Mouse (Mus musculus) hindbrain, embryonic 11.5 days (tissue): ENCODE results near the gene Zic5. TPM values are rescaled to one million over a fixed set of nuclear protein-coding genes. Genes with fewer than 3 reads are reported as not detected.

Experiments
- ATAC-seq: fragments of 200-750 bp; cut with Nextera tagmentation; 2 replicates; pipeline ENCODE4 v1.8.0; 2017; ENCODE audit warnings: mild to moderate bottlenecking, moderate TSS enrichment, moderate library complexity; ENCODE audit not compliant: low FRiP score
- DNase-seq: peaks from one replicate; pipeline ENCODE4 v3.0.0-alpha.2; 2015; ENCODE audit warnings: low spot score
- H3K27ac ChIP-seq: fragments of 300-500 bp; sonication (generic); 2 replicates; pipeline ENCODE4 v1.5.1; 2014; ENCODE audit warnings: mild to moderate bottlenecking, low read depth, low read length
- H3K27me3 ChIP-seq: fragments of 300-500 bp; sonication (generic); 2 replicates; pipeline ENCODE4 v1.6.1; 2014; ENCODE audit warnings: mild to moderate bottlenecking, low read length, moderate library complexity, mixed read lengths; ENCODE audit not compliant: control insufficient read depth, insufficient read depth
- H3K36me3 ChIP-seq: fragments of 300-500 bp; sonication (generic); 2 replicates; pipeline ENCODE4 v1.6.1; 2014; ENCODE audit warnings: mild to moderate bottlenecking, low read length, moderate library complexity, mixed read lengths; ENCODE audit not compliant: control insufficient read depth, insufficient read depth
- H3K4me1 ChIP-seq: fragments of 300-500 bp; sonication (generic); replicated peaks from 2 replicates; pipeline ENCODE4 v1.6.1; 2014; ENCODE audit warnings: low read length, mixed read lengths; ENCODE audit not compliant: control insufficient read depth, insufficient read depth
- H3K4me2 ChIP-seq: fragments of 300-500 bp; sonication (generic); replicated peaks from 2 replicates; pipeline ENCODE4 v1.6.1; 2014; ENCODE audit warnings: mild to moderate bottlenecking, low read depth, low read length
- H3K4me3 ChIP-seq: fragments of 300-500 bp; sonication (generic); 2 replicates; pipeline ENCODE4 v1.5.1; 2014; ENCODE audit warnings: low read depth, low read length
- H3K9ac ChIP-seq: fragments of 300-500 bp; sonication (generic); 2 replicates; pipeline ENCODE4 v1.6.1; 2014; ENCODE audit warnings: low read depth, low read length
- H3K9me3 ChIP-seq: fragments of 300-500 bp; sonication (generic); 2 replicates; pipeline ENCODE4 v1.6.1; 2016; ENCODE audit warnings: low read length; ENCODE audit not compliant: control insufficient read depth
- WGBS: fragments of 180-500 bp; shearing (Covaris S2); extraction: QIAGEN DNeasy Blood & Tissue Kit; methylation state at CpG from one replicate; pipeline ENCODE4 v1.1.7; 2014; 5-methylcytosine and 5-hydroxymethylcytosine counted together
- polyA plus RNA-seq: library from polyadenylated mRNA; unstranded; fragments of >200 nt; fragmentation: Nextera tagmentation; extraction: Ambion mirVana; gene quantifications from 2 replicates; pipeline ENCODE4 v1.2.1, GENCODE M21; 2014

The Zic5 gene
- polyA plus RNA-seq, 1 experiment from 2014 or later = 20.1 TPM

- Histone ChIP-seq H3K27me3 (peaks cover 3% of the 10 kb centered on the region; the same call in 1 of the 2 replicates), H3K4me3 (no peak overlapping the region), H3K9me3 (no peaks in the 10 kb centered on the region), H3K4me2 (no peak overlapping the region), H3K9ac (no peak overlapping the region), H3K27ac (no peak overlapping the region), H3K4me1 (peaks cover 5% of the 10 kb centered on the region; the same call in 1 of the 2 replicates), H3K36me3 (no peaks in the 10 kb centered on the region)
- ATAC-seq (no peak), DNase-seq (no peak)
- 69% methylated on average over 2 of the region's 2 CpGs for WGBS
These were observed 51.9 kb downstream of the Zic5 start for GRCm38 (mm10) chr14:122413542-122413928.

DNA sequence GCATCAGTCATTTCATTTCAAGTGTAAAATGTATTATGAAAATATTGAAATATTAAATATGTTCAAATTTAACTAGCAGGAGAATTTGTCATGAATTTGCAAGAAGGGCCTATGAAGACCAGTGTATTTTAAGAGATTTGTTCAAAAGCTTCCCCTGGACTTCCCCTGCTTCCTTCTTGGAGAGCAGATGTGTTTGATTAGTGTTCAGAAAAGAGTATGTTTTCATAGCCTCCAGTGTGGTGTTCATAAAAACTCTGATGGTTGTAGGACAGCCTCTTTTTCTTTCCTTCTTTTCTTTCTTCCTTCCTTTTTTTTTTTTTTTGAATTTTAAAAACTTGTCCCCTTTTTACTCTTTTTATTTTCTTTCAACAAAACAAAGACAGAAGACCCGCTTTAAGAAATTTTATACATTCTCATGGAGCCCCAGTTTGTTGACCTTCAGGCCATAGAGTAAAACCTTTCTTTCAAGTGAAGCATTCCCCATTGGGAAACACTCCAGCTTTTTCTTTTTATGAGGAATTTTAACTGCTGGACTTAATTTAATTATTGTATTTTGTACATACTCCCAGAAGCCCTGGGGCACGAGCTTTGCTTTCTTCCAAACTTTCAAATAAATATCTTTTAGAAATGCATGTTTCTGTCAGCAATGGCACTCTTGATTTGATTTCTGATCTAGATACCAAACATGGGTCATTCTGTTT, 52.5 kb downstream of the Zic5 start:
- DNase-seq (no peak), ATAC-seq (no peak)
- Histone ChIP-seq H3K4me1 (peaks cover 5% of the 10 kb centered on the region; the same call in 1 of the 2 replicates), H3K27ac (no peak overlapping the region), H3K9ac (no peak overlapping the region), H3K4me2 (no peak overlapping the region), H3K4me3 (no peak overlapping the region), H3K36me3 (no peaks in the 10 kb centered on the region), H3K27me3 (peaks cover 3% of the 10 kb centered on the region; the same call in 1 of the 2 replicates), H3K9me3 (no peaks in the 10 kb centered on the region)
- WGBS = 61% methylated on average over 2 of the region's 2 CpGs

Other genes with a start within 250 kb of the Zic5 start
- 0.99 and 1.6 TPM in 2 replicates for gene Gm5089, start 14.6 kb downstream of the Zic5 start, polyA plus RNA-seq
- 9.5 and 11.2 TPM in 2 replicates for gene Zic2, start 9.8 kb upstream of the Zic5 start, polyA plus RNA-seq
- 0.35 and 0.76 TPM in 2 replicates for gene Gm10837, start 24.9 kb upstream of the Zic5 start, polyA plus RNA-seq
- gene Pcca, start 68.6 kb upstream of the Zic5 start, polyA plus RNA-seq = 31.6 and 33.1 TPM in 2 replicates